Comparison of ENCODE assay signal across 21 mouse cellular contexts in the genomic region with DNA sequence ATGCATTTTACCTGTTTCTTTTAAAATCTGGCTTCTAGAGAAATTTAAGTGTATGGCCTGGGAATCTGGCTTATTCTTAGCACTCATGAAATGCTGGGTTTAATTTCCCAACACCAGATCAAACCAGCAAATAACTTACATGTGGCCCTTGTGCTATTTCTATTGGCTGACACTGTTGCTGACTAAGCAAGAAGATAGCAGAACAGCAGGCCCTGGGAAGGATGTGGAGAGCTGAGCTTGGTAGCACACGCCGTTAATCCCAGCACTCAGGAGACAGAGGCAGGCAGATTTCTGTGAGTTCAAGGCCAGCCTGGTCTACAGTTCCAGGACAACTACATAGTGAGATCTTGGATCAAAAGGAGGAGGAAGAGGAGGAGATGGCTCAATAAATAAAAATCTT.
"Had no signal": no experiment of that assay in that cellular context is flagged by ENCODE, and none has a peak within 500 bp of the region (broad histone marks: within the 10 kb centered on the region; RNA-seq: fewer than 3 reads in every experiment).

No protein-coding gene starts in this region.

- H3K9ac ChIP-seq: kidney, embryonic 15.5 days; limb, embryonic 13.5 days; liver, embryonic 15.5 days; midbrain, embryonic 12.5 days; midbrain, embryonic 15.5 days; neural tube, embryonic 13.5 days; stomach, embryonic 15.5 days had no signal

- H3K27me3 ChIP-seq: kidney, embryonic 15.5 days; limb, embryonic 13.5 days; liver, embryonic 15.5 days; midbrain, embryonic 12.5 days; midbrain, embryonic 15.5 days; neural tube, embryonic 13.5 days; stomach, embryonic 15.5 days had no signal

- H3K4me3 ChIP-seq: kidney, embryonic 15.5 days; layer of hippocampus, adult 2 months; limb, embryonic 10.5 days; limb, embryonic 13.5 days; liver, embryonic 15.5 days; midbrain, embryonic 12.5 days; midbrain, embryonic 15.5 days; neural tube, embryonic 13.5 days; stomach, embryonic 15.5 days had no signal

- H3K9me3 ChIP-seq: kidney, embryonic 15.5 days; limb, embryonic 10.5 days; limb, embryonic 13.5 days; liver, embryonic 15.5 days; midbrain, embryonic 12.5 days; midbrain, embryonic 15.5 days; neural tube, embryonic 13.5 days; stomach, embryonic 15.5 days had no signal

- ATAC-seq: midbrain, embryonic 15.5 days had no signal

- H3K27ac ChIP-seq: kidney, embryonic 15.5 days; layer of hippocampus, adult 2 months; limb, embryonic 10.5 days; limb, embryonic 13.5 days; liver, embryonic 15.5 days; midbrain, embryonic 12.5 days; midbrain, embryonic 15.5 days; neural tube, embryonic 13.5 days; stomach, embryonic 15.5 days had no signal

- H3K4me1 ChIP-seq: limb, embryonic 13.5 days; midbrain, embryonic 12.5 days; midbrain, embryonic 15.5 days; stomach, embryonic 15.5 days had no signal

- H3K36me3 ChIP-seq: midbrain, embryonic 15.5 days had no signal

- H3K4me2 ChIP-seq: kidney, embryonic 15.5 days; limb, embryonic 13.5 days; liver, embryonic 15.5 days; midbrain, embryonic 12.5 days; midbrain, embryonic 15.5 days; neural tube, embryonic 13.5 days; stomach, embryonic 15.5 days had no signal

- DNase-seq: kidney, adult 2 months; kidney, postnatal 10 days; kidney, postnatal 4 days; layer of hippocampus, adult 9-11 months; liver; lung, adult 2 months; lung, postnatal 14 days; lung, postnatal 4 days; retina, postnatal 1 day; right cerebral cortex, postnatal 25 days; spleen, adult 18-20 months; thymus, postnatal 25 days had no signal
